Mouse (Mus musculus) kidney, embryonic 15.5 days (tissue): ENCODE measurements around the gene Klrb1a. TPM values are rescaled to one million over a fixed set of nuclear protein-coding genes. Genes with fewer than 3 reads are reported as not detected.

ENCODE experiments used
- ATAC-seq: fragments of 200-750 bp; cut with Nextera tagmentation; replicated peaks from 2 replicates; pipeline ENCODE4 v1.8.0; 2017; ENCODE audit warnings: moderate TSS enrichment; ENCODE audit not compliant: low FRiP score
- H3K27ac ChIP-seq: fragments of 300-500 bp; sonication (generic); 2 replicates; pipeline ENCODE4 v1.5.1; 2015; ENCODE audit warnings: mild to moderate bottlenecking, inconsistent platforms
- H3K27me3 ChIP-seq: fragments of 300-500 bp; sonication (generic); 2 replicates; pipeline ENCODE4 v1.6.1; 2015; ENCODE audit warnings: inconsistent platforms
- H3K36me3 ChIP-seq: fragments of 300-500 bp; sonication (generic); 2 replicates; pipeline ENCODE4 v1.6.1; 2015; ENCODE audit warnings: inconsistent platforms
- H3K4me1 ChIP-seq: fragments of 300-500 bp; sonication (generic); 2 replicates; pipeline ENCODE4 v1.6.1; 2015; ENCODE audit warnings: inconsistent platforms
- H3K4me2 ChIP-seq: fragments of 300-500 bp; sonication (generic); 2 replicates; pipeline ENCODE4 v1.6.1; 2015; ENCODE audit warnings: moderate library complexity, mild to moderate bottlenecking, inconsistent platforms
- H3K4me3 ChIP-seq: fragments of 300-500 bp; sonication (generic); replicated peaks from 2 replicates; pipeline ENCODE4 v1.5.1; 2015; ENCODE audit warnings: mild to moderate bottlenecking, inconsistent platforms
- H3K9ac ChIP-seq: fragments of 300-500 bp; sonication (generic); 2 replicates; pipeline ENCODE4 v1.6.1; 2015; ENCODE audit warnings: mild to moderate bottlenecking, inconsistent platforms
- H3K9me3 ChIP-seq: fragments of 300-500 bp; sonication (generic); replicated peaks from 2 replicates; pipeline ENCODE4 v1.6.1; 2016; ENCODE audit warnings: inconsistent platforms
- WGBS: fragments of 180-500 bp; shearing (Covaris S2); methylation state at CpG from one replicate; pipeline ENCODE4 v1.1.7; 2015; ENCODE audit warnings: mixed read lengths; 5-methylcytosine and 5-hydroxymethylcytosine counted together
- polyA plus RNA-seq: library from polyadenylated mRNA; unstranded; fragments of >200 nt; fragmentation: Nextera tagmentation; extraction: Ambion mirVana; gene quantifications from 2 replicates; pipeline ENCODE4 v1.2.1, GENCODE M21; 2015

Klrb1a gene
- polyA plus RNA-seq, 1 experiment from 2014 or later: not detected

GRCm38 (mm10) chr6:128597121-128597522 lies 26.2 kb downstream of the Klrb1a start:
- Histone ChIP-seq H3K36me3 (no peaks in the 10 kb centered on the region), H3K27ac (peak overlapping the region; percentile 85), H3K4me3 (peak overlapping the region; percentile 34), H3K9me3 (no peaks in the 10 kb centered on the region), H3K4me2 (peak overlapping the region; percentile 61), H3K4me1 (peaks cover 14% of the 10 kb centered on the region), H3K27me3 (no peaks in the 10 kb centered on the region), H3K9ac (0 out of 2 replicates have a peak overlapping the region, but pooled peaks have one; percentile 14)
- peak; percentile 97 for ATAC-seq
- 2% methylated on average over 9 of the region's 9 CpGs for WGBS

DNA sequence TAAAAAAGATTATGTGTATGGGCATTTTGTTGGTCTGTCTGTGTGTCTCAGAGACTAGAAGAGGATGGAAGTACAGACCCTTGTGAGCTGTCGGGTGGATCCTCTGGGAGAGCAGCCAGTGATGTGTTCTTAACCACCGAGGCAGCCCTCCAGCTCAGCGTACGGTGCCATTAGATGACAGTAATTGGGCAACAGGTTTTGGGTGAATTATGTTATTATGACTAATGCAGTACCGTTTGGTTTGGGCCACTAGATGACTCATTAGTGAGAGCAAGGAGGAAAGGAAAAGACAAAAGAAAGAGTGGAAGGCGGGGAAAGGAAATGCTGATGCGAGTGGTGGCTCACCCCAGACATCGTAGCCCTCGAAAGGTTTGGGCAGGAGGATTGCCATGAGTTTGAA lies 28.7 kb downstream of the Klrb1a start:
- 83% methylated on average over 9 of the region's 9 CpGs for WGBS
- no peaks in the 10 kb centered on the region for H3K27me3 ChIP-seq
- no peak for ATAC-seq
- no peaks in the 10 kb centered on the region for H3K36me3 ChIP-seq
- H3K27ac ChIP-seq: no peak overlapping the region
- no peaks in the 10 kb centered on the region for H3K9me3 ChIP-seq
- H3K4me3 ChIP-seq: no peak overlapping the region
- H3K9ac ChIP-seq: no peak overlapping the region
- peaks cover 12% of the 10 kb centered on the region for H3K4me1 ChIP-seq
- no peak overlapping the region for H3K4me2 ChIP-seq

GRCm38 (mm10) chr6:128589426-128589825 lies 33.9 kb downstream of the Klrb1a start:
- WGBS: 67% methylated on average over 4 of the region's 4 CpGs
- H3K4me3 ChIP-seq: no peak overlapping the region

GRCm38 (mm10) chr6:128587619-128588018 lies 35.7 kb downstream of the Klrb1a start:
- no peak overlapping the region for H3K4me3 ChIP-seq
- no peaks in the 10 kb centered on the region for H3K27me3 ChIP-seq
- H3K4me1 ChIP-seq: no peaks in the 10 kb centered on the region
- ATAC-seq: no peak
- no peak overlapping the region for H3K4me2 ChIP-seq
- 82% methylated on average over 6 of the region's 6 CpGs for WGBS
- H3K9ac ChIP-seq: no peak overlapping the region
- no peaks in the 10 kb centered on the region for H3K36me3 ChIP-seq
- H3K9me3 ChIP-seq: no peaks in the 10 kb centered on the region
- H3K27ac ChIP-seq: no peak overlapping the region

More at GRCm38 (mm10) chr6:128589426-128589825, 33.9 kb downstream of the Klrb1a start:
- no peak for ATAC-seq
- no peaks in the 10 kb centered on the region for H3K4me1 ChIP-seq
- H3K4me2 ChIP-seq: no peak overlapping the region
- H3K9ac ChIP-seq: no peak overlapping the region
- H3K27me3 ChIP-seq: no peaks in the 10 kb centered on the region
- no peaks in the 10 kb centered on the region for H3K36me3 ChIP-seq
- H3K27ac ChIP-seq: no peak overlapping the region
- H3K9me3 ChIP-seq: no peaks in the 10 kb centered on the region

GRCm38 (mm10) chr6:128585642-128586245 lies 37.6 kb downstream of the Klrb1a start:
- no peaks in the 10 kb centered on the region for H3K36me3 ChIP-seq
- ATAC-seq: no peak
- H3K4me1 ChIP-seq: peaks cover 5% of the 10 kb centered on the region; the same call in 1 of the 2 replicates
- H3K27me3 ChIP-seq: no peaks in the 10 kb centered on the region
- H3K4me2 ChIP-seq: no peak overlapping the region
- WGBS: 75% methylated on average over 11 of the region's 11 CpGs
- H3K27ac ChIP-seq: no peak overlapping the region
- H3K9me3 ChIP-seq: no peaks in the 10 kb centered on the region
- H3K9ac ChIP-seq: no peak overlapping the region
- H3K4me3 ChIP-seq: no peak overlapping the region

DNA sequence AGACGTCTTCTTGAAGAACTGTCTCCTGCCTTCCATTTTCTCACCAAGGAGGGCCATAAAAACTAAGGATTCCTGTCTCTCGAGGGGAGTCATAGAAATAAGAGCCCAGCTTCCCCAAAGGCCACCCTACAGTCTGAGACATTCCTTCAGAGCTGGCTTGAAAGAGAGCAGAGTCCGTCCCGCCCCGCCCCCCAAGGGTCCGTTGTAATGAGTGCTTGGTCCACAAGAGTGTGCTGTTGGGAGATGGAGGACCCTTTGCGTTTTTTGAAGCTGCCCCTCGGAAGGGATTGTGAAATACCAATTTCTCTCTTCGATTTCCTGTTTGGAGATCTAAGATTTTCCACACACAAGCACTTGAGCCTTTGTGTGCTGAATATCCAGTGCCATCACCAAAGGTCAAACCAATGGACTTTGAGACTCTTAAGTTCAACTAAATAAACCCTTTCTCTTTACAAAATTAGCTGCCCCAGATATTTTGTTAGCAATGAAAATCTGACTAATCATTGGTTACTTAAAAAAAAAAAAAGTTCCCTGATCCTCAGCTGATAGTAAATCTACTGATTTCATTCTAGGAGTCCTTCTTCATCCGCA lies 39.2 kb downstream of the Klrb1a start:
- 25% methylated on average over 10 of the region's 10 CpGs for WGBS
- no peaks in the 10 kb centered on the region for H3K9me3 ChIP-seq
- H3K4me1 ChIP-seq: peaks cover 5% of the 10 kb centered on the region; the same call in 1 of the 2 replicates
- H3K9ac ChIP-seq: no peak overlapping the region
- no peak overlapping the region; the same call in 1 of the 2 replicates for H3K4me2 ChIP-seq
- no peak; the same call in 1 of the 2 replicates for ATAC-seq
- no peak overlapping the region for H3K4me3 ChIP-seq
- no peak overlapping the region for H3K27ac ChIP-seq
- H3K36me3 ChIP-seq: no peaks in the 10 kb centered on the region
- H3K27me3 ChIP-seq: no peaks in the 10 kb centered on the region

DNA sequence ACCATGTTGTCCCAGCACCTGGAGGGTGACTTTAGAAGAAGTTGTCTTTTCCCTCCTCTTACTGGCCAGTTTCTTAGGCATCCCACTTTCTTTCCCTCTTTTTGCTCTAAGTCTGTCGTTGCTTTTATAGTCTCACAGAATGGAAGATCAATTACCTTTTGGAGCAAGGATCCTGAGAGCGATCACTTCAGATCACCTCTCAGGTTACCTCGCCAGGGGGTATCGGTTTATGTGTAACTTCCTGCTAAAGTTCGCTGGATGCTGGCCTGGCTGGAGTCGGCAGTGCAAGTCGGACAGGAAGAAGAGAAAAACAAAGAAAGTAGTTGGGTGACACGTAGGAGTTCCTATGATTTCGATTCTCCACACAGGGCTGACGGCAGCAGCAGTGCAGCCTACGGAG lies 41.8 kb downstream of the Klrb1a start, which contains the start of gene A2ml1:
TSS of gene A2ml1 (minus strand) at position 101 of the 400 bp plus-strand sequence.
- whole genome bisulfite sequencing: 25% methylated on average over 11 of the region's 11 CpGs
- ATAC-seq: no peak

DNA sequence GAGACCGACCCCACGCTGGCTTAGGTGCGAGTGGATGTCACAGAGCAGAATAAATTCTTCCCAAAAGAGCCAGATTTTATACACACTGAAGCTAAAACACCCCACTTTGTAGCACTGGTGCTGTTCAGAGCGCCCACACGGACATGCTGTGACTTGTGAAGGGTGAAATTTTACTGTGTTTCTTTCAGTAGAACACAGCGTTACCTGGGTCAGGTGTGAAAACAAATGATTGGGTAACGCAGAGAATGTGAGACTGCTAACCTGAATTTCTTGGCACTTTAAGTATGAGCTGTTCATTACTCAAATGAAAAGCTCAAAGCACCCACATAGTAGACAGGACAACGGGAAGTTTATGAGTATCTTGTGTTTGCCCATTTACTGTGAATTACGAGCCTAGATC lies 46.0 kb downstream of the Klrb1a start:
- H3K27ac ChIP-seq: no peak overlapping the region
- H3K4me2 ChIP-seq: no peak overlapping the region
- no peaks in the 10 kb centered on the region for H3K27me3 ChIP-seq
- H3K9me3 ChIP-seq: no peaks in the 10 kb centered on the region
- H3K4me1 ChIP-seq: peaks cover 5% of the 10 kb centered on the region; the same call in 1 of the 2 replicates
- no peak for ATAC-seq
- 79% methylated on average over 9 of the region's 9 CpGs for WGBS
- H3K4me3 ChIP-seq: no peak overlapping the region
- H3K9ac ChIP-seq: no peak overlapping the region
- no peaks in the 10 kb centered on the region for H3K36me3 ChIP-seq

More for the DNA sequence above, 41.8 kb downstream of the Klrb1a start, which contains the start of gene A2ml1:
- peak within 1 kb of the TSS; percentile 18 for H3K4me2 ChIP-seq
- H3K27ac ChIP-seq: no peak within 1 kb of the TSS
- H3K36me3 ChIP-seq: no peaks in the 10 kb centered on the region
- H3K4me1 ChIP-seq: peaks cover 5% of the 10 kb centered on the region; the same call in 1 of the 2 replicates
- no peaks in the 10 kb centered on the region for H3K9me3 ChIP-seq
- no peak within 1 kb of the TSS for H3K9ac ChIP-seq
- no peak within 1 kb of the TSS for H3K4me3 ChIP-seq
- no peaks in the 10 kb centered on the region for H3K27me3 ChIP-seq

GRCm38 (mm10) chr6:128566589-128566988 lies 56.7 kb downstream of the Klrb1a start:
- H3K4me2 ChIP-seq: no peak overlapping the region
- ATAC-seq: no peak
- no peaks in the 10 kb centered on the region for H3K36me3 ChIP-seq
- H3K4me3 ChIP-seq: no peak overlapping the region
- H3K9me3 ChIP-seq: no peaks in the 10 kb centered on the region
- no peak overlapping the region for H3K27ac ChIP-seq
- H3K9ac ChIP-seq: no peak overlapping the region
- no peaks in the 10 kb centered on the region for H3K27me3 ChIP-seq
- WGBS: 93% methylated on average over 11 of the region's 11 CpGs
- H3K4me1 ChIP-seq: no peaks in the 10 kb centered on the region

Other genes with a start within 250 kb of the Klrb1a start
- 0.26 and 0.44 TPM in 2 replicates for gene Tex52, start 248.1 kb downstream of the Klrb1a start, polyA plus RNA-seq
- not detected in 2 replicates for gene Gm44596, start 248.0 kb downstream of the Klrb1a start, polyA plus RNA-seq
- 18.8 and 20.1 TPM in 2 replicates for gene Nrip2, start 224.2 kb downstream of the Klrb1a start, polyA plus RNA-seq
- 30.5 and 35.9 TPM in 2 replicates for gene Itfg2, start 198.6 kb downstream of the Klrb1a start, polyA plus RNA-seq
- gene Fkbp4, start 184.9 kb downstream of the Klrb1a start, polyA plus RNA-seq: 521 and 534 TPM in 2 replicates
- gene Pzp, start 96.8 kb downstream of the Klrb1a start, polyA plus RNA-seq: 1.6 and 2.2 TPM in 2 replicates
- gene A2ml1, start 41.9 kb downstream of the Klrb1a start, polyA plus RNA-seq: 0.53 and 0.93 TPM in 2 replicates
- 0.37 TPM in 1 of 2 replicates, not detected in the other for gene Clec2h, start 38.9 kb upstream of the Klrb1a start, polyA plus RNA-seq
- not detected in 2 replicates for gene Klrb1, start 99.5 kb upstream of the Klrb1a start, polyA plus RNA-seq
- gene Klrb1c, start 165.7 kb upstream of the Klrb1a start, polyA plus RNA-seq: 0.17 and 0.22 TPM in 2 replicates
- not detected in 2 replicates for gene Gm44511, start 202.8 kb upstream of the Klrb1a start, polyA plus RNA-seq
- gene Klrb1b, start 202.8 kb upstream of the Klrb1a start, polyA plus RNA-seq: 0.09 TPM in 1 of 2 replicates, not detected in the other